Mouse (Mus musculus): ENCODE measurements around the gene Icam1.

The Icam1 gene

DNA sequence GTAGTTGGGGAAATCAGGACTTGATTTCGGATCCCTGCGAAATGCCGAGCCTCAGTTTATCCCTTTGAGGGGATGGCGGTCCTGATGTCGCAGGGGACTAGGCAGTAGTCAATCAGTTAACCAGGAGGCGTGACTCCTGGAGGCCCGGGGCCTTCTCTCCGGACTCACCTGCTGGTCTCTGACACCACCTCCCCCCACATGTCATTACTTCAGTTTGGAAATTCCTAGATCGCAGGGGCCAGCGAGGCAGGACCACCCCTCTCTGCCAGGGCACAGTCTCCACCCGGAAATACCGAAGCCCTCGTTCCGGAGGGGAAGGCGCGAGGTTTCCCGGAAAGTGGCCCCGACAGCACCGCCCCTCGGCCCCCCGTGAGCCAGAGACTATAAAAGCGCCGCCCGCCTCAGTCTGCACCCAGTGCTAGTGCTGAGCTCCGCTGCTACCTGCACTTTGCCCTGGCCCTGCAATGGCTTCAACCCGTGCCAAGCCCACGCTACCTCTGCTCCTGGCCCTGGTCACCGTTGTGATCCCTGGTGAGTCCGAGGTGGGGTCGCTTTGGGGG, at the start of gene Icam1:
Gene Icam1 (plus strand): TSS at position 415 of the 560 bp plus-strand sequence.
- peak; percentile 84 to 89 for DNase-seq (ENCODE audit: low spot score in 2 of 2)

DNA sequence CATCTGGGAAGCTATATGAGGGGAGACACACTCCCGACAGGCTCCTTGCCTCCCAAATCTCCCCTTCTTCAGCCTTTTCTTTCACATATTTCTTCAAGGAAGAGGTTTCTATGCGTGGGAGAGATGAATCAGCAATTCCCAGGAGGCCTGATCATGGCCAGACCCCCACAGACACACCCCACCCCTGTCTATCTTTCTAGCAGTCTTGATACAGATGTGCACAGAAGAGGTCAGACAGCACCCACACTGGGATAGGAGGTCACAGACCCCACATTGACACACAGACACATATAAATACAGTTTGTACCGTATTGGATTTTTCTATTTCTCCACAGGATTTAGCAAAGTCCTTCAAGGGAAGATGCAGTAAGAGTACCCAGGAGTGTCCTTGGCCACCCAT, 49.8 kb upstream of the Icam1 start:
- no peak for DNase-seq (ENCODE audit: low spot score in 2 of 2)

DNA sequence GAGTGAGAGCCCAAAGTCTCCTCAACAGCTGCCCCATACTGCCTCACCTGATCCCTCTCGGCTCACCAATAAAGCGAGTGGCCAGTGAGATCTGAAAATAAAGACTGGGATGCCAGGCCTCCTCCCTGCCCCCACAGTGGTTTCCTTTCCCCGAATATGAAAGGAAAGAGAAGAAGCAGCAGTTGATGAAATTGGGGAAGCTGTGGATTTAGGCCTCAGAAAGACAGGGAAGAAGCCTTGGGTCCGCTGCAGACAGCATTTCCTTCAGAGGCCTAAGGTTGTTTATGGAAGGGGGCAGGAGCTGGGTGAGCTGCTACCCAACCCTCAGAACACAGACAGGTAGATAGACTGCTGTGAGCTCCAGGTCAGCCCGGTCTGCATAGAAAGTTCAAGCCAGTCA, 49.0 kb upstream of the Icam1 start:
- DNase-seq (ENCODE audit: low spot score in 2 of 2) = no peak

DNA sequence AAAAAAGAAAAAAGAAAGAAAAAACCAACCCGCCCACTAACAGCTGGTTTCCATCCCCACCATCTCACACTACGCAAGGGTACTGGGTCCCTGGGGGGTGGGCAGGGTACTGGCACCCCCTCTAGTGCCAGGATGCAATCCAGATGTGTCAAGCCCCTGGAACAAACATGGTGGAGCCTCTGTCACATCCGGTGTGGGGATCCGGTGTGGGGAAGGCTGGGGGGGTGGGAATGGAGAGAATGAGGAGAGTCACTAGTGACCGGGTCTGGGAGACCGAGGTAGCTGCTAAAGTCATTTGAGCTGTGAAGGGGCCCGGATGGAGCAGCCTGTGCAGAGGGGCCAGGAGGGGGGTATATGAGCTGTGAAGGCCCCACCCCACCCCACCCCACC, 44.0 kb upstream of the Icam1 start:
- DNase-seq (ENCODE audit: low spot score in 2 of 2) = no peak

DNA sequence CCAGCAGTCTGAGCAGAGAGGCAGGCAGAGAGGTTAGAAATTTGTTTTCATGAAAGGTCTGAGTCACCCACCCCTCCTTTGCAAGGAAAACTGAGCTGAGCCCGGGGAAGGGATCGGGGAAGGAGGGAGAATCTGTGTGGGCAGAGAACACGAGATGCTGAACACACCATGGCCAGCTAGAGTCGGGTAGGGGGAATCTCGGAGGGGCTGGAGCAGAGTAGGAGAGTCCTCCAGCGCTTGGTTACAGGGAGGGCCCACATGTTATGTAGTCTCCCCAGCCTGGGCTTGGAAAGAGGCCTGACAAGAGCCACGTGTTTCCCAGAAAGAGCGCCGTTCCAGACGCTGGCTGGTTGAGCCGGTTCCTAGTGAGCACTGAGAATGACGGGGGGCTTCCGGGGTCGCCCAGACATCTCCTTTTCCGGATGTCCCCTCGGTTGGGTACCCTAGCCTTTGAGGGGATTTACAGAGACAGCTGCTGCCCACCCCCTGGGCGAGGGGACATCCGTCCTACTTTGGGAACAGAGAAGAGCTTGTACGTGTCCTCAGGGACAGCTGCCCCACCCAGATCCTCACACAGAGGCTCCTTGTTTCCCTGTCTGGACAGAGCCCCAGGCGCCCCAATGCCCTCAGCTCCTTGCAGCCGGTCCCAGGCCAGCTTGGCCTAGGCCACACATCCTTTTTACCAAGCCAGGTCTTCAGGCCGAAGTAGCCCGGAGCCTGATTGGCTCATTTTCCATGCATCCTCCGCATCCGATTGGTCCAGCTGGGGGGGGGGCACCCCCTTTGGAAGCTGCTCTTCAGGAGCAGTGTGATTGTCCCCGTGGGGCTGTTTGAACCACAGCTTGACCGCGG, 43.4 kb upstream of the Icam1 start:
- DNase-seq (ENCODE audit: low spot score in 2 of 2) = no peak

DNA sequence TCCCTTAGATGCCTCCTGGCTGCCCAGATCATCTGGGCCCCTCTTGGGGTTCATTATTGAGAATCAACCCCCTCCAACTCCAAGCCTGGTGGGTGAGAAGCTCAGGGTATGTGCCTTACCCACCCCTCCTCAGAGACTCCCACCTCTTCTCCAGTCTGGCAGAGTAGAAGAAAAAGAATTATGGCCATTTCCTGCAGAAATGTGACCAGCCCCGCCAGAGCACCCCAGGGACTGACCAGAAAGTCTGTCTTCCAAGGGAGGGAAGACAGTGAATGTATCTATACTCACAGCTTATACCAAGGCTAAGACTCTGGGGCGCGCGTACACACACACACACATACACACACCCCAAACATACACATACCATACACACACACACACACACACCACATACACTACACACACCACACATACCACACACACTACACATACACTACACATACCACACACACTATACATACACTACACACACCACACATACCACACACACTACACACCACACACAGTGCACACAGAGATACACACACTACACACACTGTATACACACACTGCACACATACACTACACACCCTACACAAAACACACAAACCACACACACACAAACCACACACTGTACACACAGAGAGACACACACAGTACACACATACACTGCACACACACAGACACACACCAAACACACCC, 42.6 kb upstream of the Icam1 start:
- no peak for DNase-seq (ENCODE audit: low spot score in 2 of 2)

DNA sequence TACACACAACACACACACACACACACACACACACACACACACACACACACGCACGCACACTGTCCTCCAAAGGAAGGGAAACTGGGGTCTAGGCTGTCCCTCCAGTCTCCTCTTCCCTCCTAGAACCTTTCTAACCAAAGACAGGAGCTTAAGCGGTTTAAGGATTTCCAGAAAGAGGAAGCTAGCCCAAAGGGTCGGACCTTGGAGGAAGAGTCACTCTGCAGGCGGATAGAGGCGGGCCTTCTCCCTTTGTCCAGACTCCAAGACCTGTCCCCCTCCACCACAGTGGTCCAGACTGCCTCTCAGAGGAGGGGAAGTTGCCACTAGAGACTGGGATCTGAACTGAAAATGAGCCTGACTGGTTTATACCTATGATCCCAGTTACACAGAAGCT, 42.1 kb upstream of the Icam1 start:
- DNase-seq (ENCODE audit: low spot score in 2 of 2) = no peak

DNA sequence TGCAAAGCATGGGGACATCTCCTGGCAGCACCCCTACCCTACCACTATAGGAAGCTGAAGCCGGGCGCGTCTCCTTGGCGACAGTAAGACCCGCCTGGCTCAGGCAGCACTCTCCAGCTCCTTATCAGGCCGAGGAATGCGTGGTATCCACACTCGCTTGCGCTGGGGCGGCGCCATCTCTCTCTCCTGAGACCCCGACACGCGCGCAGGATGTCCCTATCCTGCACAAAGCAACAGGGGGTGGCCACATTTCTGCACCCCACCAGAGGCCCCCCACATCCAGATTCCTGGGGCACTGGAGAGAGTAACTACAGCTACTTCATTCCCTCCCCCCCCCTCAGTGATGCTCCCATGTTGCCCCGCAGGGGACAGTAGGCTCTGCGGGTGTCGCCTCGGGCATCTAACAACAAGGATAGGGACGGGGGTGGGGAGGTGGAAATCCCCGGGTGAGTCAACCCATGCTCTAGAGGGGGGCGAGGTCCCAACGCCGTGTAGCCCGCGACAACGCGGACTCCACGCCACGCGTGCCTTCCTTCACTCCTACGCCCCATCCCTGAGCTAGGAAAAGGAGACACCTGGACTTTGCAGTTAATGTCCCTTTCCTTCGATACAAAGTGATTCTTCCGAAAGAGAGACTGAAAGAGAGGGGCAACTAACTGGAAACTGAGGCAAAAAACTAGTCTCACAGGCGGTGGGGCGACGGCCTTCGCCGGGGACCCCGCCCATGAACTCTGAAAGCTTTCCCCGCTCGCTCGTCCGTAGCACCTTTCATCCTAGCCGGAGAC, 40.2 kb upstream of the Icam1 start:
- peak; percentile 37 to 46 for DNase-seq (ENCODE audit: low spot score in 2 of 2)

DNA sequence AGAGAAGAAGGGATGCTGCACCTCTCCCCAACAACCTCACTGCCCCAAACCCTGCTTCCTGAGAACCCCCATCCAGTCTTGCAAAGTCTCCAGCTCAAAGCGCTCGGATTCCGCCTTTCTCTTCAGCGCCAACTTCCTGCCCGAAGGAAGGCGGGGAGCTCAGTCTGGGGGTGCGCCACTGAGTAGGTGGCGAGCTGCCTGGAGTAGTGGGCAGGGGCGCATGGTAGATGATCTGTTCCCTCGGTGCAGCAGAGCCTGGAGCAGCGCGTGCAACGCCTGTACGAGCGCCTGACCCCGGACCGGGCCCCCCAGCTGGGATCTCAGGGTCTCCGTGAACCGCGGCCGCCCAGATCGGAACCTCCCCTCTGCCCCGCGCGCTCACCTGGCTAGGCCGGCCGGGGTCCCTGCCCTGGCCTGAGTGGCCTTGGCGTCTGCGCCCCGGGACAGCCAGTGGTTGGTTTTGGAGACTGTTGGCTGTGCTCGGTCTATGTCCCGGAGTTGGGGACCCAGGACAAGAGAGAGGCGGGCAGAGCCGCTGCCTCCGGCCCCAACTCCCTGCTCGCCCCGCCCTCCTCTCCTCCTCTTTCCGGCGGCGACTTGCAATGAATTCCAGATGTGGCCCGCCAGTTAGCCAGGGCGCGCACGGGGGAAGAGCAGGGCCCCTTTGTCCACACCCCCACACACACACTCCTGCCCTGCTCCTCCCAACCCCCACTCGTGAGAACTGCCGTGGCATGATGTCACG, 39.4 kb upstream of the Icam1 start, which contains the start of gene S1pr2:
Gene S1pr2 (minus strand): TSS at position 566 of the 745 bp plus-strand sequence.
- peak; percentile 83 to 87 for DNase-seq (ENCODE audit: low spot score in 2 of 2)

DNA sequence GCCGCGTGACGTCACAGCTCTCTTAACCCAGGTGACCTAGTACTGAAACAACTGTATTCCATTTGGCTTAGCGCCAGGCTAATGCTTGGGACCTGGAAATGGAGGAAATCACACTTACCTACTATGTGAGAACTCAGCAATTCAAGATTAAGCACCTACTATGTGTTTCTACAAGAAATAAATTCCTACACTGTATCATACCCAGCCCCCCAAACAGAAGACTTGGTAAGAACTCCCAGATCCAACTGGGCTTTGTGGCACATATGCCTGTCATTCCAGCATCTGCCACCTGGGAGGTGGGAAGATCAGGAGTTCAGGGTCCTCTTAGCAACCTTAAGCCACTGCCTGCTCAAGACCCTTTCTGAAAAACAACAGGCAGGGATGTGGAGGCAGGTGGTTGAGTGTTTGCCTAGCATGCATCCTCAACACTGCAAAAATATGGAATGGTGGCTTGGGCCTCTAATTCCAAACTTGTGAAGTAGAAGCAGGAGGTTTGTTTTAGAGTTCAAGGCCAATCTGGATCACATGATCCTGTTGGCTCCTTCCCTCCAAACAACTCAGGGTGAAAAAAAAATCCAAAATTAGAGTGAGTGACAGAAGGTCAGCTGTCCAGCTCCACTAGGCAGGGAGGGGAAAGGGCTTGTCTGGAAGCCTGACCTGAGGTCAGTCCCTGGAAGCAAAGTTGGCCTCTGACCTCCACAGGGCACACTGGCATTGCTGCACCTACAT, 38.7 kb upstream of the Icam1 start:
- no peak for DNase-seq (ENCODE audit: low spot score in 2 of 2)

DNA sequence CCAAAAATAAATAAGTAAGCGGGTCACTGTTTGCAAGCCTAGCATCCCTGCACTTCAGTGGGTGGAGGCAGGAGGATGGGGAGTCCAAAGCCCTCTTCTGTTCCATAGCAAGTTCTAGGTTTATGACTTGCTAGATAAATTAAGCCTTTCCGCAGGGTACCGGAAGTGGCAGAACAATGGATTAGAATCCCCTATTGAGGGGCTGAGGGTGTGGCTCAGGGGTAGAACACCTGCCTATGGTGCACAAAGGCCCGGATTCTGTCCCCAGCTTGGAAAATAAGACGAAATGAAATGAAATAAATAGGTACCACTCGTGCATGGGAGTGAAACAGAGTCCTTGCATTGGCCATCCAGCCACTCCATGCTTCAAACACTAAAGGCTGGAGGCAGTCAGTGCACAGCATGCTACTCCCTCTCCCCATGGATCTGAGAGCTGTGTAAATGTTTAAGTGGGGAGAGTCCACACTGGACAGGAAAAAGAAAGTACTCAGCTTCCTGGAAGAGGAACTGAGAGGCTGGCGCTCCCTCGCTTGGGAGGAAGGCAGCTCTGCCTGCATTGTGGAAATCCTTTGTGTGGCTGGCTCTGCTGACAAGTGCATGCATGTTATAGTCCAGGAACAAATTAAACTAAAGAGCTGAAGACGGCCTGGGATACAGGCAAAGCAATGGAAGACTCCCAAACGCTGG, 37.2 kb upstream of the Icam1 start:
- DNase-seq (ENCODE audit: low spot score in 2 of 2) = no peak

DNA sequence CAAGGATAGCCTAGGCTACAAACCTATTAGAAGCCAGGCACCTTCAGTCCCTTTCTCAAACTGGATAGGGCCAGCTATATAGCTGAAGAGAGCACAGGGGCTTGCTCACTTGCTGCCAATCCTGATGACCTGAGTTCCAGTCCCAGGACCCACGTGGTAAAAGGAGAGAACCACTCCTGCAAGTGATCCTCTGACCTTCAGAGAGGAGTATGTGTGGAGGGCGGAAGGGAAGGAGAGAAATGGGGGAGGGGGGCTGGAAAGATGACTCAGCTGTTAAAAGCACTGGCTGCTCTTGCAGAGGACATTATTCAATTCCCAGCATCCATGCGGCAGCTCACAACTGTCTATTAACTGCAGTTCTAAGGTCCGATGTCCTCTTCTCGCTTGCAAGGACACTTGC, 36.6 kb upstream of the Icam1 start:
- DNase-seq (ENCODE audit: low spot score in 2 of 2) = no peak

DNA sequence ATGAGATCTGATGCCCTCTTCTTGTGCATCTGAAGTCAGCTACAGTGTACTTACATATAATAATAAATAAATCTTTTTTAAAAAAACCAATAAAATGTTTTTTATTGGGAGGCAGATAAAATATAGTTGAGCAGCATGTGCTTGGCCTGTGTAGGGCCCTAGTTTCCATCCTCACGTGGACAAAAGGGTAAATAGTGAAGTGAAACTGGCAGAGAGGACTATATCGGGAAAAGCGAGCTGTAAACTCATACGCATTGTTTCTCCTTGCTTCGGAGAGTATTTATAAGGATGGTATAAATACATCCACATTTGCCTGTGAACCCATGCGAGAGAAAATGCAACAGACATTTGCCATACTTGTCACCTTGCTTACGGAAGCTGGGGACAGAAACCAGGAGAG, 36.0 kb upstream of the Icam1 start:
- DNase-seq (ENCODE audit: low spot score in 2 of 2) = no peak

DNA sequence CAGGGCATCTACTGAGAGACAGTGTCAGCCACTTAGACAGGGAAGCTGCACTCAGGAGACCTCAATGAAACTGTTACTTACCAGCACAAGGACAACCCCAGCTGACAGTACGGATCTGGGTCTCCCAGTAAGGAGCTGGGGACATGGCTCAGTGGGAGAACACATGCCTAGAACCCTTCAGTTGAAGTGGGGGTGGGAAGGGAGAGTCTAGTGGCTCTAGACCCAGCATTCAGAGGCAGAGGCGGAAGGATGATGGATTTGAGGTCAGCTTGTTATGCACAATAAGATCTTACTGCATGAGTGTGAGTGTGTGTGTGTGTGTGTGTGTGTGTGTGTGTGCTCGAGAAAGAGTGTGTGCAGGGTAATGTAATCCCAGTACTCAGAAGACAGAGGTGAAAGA, 33.6 kb upstream of the Icam1 start:
- no peak for DNase-seq (ENCODE audit: low spot score in 2 of 2)

DNA sequence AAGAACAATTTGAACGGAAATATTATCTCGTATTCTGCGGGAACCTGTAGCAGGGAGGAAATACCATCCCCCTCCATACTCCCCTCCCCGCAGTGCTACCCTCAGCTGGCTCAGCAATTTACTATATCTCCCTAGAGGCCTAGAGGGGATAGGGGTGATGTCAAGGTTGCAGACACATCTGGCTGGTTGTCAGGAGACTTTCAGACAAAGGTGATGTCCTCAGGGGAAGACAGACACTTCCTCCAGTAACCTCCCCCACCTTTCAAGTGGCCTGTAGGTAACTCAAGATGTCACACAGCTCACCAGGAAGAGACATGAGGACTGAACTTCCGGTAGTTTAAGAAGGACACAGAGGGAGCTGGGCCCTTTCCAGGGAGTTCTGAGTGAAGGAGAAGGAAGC, 32.6 kb upstream of the Icam1 start:
- no peak for DNase-seq (ENCODE audit: low spot score in 2 of 2)

DNA sequence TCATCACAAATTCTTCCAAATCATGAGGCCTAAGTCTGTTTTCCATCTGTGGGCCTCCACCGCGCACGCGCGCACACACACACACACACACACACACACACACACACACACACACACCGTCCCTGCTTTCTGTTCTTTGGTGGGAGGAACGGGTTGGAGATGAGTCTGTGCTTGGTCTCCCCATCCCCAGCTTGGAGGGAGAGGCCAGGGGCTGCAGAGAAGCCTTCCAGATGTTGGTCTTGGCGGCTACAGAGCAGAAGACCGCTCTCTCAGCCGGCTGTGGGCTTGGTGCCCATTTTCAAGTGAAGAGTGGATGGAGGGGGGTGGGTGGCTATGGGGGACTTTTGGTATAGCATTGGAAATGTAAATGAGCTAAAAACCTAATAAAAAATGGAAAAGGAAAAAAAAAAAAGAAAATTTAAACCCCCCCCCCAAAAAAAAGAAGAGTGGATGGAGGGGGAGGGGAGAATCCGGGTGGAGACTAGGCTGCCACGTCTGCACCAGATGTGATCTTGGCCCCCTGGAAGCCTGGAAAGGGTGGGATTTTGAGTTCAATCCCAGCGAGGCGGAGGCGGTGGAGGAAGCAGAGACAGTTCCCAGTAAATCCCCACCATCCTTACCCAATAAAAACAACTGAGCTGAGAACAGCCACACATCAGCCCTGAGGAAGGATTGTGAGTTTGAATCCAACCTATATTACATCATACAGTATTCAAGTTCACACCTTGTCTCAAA, 28.7 kb upstream of the Icam1 start:
- DNase-seq (ENCODE audit: low spot score in 2 of 2) = no peak

DNA sequence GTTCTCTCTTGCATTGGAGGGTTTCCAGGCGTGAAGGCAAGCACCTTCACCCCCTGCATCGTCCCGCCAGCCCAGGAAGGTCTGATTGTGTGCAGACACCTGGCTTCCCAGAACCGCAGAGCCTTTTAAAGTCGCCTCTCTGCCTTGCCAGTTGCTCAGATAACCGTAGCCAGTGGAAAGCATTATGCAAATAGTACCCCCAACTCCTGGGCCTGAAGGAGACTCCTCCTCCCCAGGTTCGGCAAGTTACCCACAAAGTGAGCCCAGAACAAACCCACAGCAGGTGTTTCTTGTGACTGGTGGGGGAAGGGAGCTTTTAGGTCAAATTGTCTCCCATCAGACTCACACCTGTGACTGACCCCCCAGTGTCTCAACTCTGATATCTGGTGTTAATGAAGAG, 27.8 kb upstream of the Icam1 start:
- DNase-seq (ENCODE audit: low spot score in 2 of 2) = no peak

DNA sequence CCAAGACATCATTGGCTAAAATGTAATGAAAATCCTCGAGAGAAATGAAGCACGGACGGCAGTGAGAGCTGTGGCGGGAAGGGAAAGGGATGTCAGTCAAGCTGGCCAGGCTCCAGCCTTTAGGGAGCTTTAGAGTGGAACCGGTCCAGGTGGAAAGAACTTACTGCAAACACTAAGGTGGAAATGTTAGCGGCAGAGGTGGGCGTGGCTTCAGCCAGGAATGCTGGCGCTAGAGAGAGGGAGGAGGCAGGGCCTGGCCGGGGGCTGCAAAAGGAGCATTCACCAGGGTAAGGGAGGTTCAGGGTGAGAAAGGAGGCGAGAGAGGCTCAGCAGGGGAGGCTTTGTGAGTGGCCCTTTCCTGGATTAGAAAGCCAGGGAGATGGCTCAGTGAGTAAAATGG, 24.9 kb upstream of the Icam1 start:
- DNase-seq (ENCODE audit: low spot score in 2 of 2) = no peak

DNA sequence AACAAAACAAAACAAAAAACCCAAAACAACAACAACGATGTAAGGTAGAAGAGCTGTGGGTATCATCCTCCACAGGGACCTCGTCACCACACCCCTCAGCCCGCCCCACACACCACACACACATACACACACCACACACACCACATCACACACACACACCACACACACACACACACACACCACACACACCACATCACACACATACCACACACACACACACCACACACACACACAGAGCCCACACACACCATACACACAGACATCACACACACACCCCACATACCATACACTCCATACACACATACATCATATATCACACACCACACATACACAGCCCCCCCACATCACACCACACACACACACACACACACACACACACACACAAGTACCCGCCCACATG, 24.2 kb upstream of the Icam1 start:
- no peak for DNase-seq (ENCODE audit: low spot score in 2 of 2)
